Mouse (Mus musculus) forebrain, embryonic 12.5 days (tissue): Measurements from ENCODE around the gene Stxbp5l. TPM values are rescaled to one million over a fixed set of nuclear protein-coding genes. Genes with fewer than 3 reads are reported as not detected.
"Not testable (repeated sequence)": the region's sequence is repeated elsewhere in the genome, so short reads cannot be mapped to it uniquely, and the experiment has no call there.

Source experiments
- ATAC-seq: fragments of 200-750 bp; cut with Nextera tagmentation; 2 replicates; pipeline ENCODE4 v1.8.0; 2017; ENCODE audit warnings: moderate TSS enrichment; ENCODE audit not compliant: low FRiP score
- H3K27ac ChIP-seq: fragments of 300-500 bp; sonication (generic); 2 replicates; pipeline ENCODE4 v1.5.1; 2016; ENCODE audit warnings: mild to moderate bottlenecking
- H3K27me3 ChIP-seq: fragments of 300-500 bp; sonication (generic); 2 replicates; pipeline ENCODE4 v1.6.1; 2016; ENCODE audit warnings: mild to moderate bottlenecking
- H3K36me3 ChIP-seq: fragments of 300-500 bp; sonication (generic); replicated peaks from 2 replicates; pipeline ENCODE4 v1.6.1; 2016; ENCODE audit warnings: mild to moderate bottlenecking
- H3K4me1 ChIP-seq: fragments of 300-500 bp; sonication (generic); 2 replicates; pipeline ENCODE4 v1.6.1; 2016
- H3K4me2 ChIP-seq: fragments of 300-500 bp; sonication (generic); 2 replicates; pipeline ENCODE4 v1.6.1; 2016; ENCODE audit warnings: mild to moderate bottlenecking, moderate library complexity
- H3K4me3 ChIP-seq: fragments of 300-500 bp; sonication (generic); replicated peaks from 2 replicates; pipeline ENCODE4 v1.5.1; 2016; ENCODE audit warnings: mild to moderate bottlenecking
- H3K9ac ChIP-seq: fragments of 300-500 bp; sonication (generic); 2 replicates; pipeline ENCODE4 v1.6.1; 2016; ENCODE audit warnings: mild to moderate bottlenecking
- H3K9me3 ChIP-seq: fragments of 300-500 bp; sonication (generic); 2 replicates; pipeline ENCODE4 v1.6.1; 2016
- WGBS: fragments of 180-500 bp; shearing (Covaris S2); methylation state at CpG from one replicate; pipeline ENCODE4 v1.1.7; 2016; 5-methylcytosine and 5-hydroxymethylcytosine counted together
- polyA plus RNA-seq: library from polyadenylated mRNA; unstranded; fragments of >200 nt; fragmentation: Nextera tagmentation; extraction: Ambion mirVana; gene quantifications from 2 replicates; pipeline ENCODE4 v1.2.1, GENCODE M21; 2016

The Stxbp5l gene
- polyA plus RNA-seq, 1 experiment from 2014 or later = 3.9 TPM

DNA sequence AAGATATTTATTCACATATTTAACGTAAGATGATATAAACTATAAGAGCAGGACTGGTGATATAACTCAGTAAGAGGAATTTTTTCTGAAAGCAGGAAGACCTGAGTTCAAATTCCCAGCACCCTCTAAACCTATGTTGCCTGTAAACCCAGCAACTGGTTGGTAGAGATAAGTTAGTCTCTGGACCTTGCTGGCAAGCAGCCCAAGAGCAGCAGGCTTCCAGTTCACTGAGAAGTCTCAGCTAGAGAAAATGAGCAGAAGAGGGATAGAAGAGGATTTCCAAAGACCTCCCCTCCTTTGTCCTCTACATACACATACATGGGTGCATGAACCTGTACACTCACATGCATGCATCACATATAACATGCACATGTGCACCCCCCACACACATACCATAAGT, 165.6 kb downstream of the Stxbp5l start:
- H3K4me1 ChIP-seq = no peaks in the 10 kb centered on the region
- WGBS = 90% methylated on average over 1 of the region's 1 CpGs
- H3K36me3 ChIP-seq = no peaks in the 10 kb centered on the region
- no peak overlapping the region for H3K27ac ChIP-seq
- H3K9me3 ChIP-seq = no peaks in the 10 kb centered on the region
- no peak overlapping the region for H3K9ac ChIP-seq
- H3K4me2 ChIP-seq = no peak overlapping the region
- ATAC-seq = no peak
- H3K27me3 ChIP-seq = no peaks in the 10 kb centered on the region
- no peak overlapping the region for H3K4me3 ChIP-seq

- Histone ChIP-seq H3K4me3 (no peak overlapping the region), H3K9me3 (no peaks in the 10 kb centered on the region), H3K27me3 (no peaks in the 10 kb centered on the region), H3K36me3 (no peaks in the 10 kb centered on the region), H3K4me1 (no peaks in the 10 kb centered on the region), H3K4me2 (no peak overlapping the region), H3K9ac (no peak overlapping the region), H3K27ac (no peak overlapping the region)
- no peak for ATAC-seq
These were observed 176.0 kb downstream of the Stxbp5l start for GRCm38 (mm10) chr16:37208783-37209182.

DNA sequence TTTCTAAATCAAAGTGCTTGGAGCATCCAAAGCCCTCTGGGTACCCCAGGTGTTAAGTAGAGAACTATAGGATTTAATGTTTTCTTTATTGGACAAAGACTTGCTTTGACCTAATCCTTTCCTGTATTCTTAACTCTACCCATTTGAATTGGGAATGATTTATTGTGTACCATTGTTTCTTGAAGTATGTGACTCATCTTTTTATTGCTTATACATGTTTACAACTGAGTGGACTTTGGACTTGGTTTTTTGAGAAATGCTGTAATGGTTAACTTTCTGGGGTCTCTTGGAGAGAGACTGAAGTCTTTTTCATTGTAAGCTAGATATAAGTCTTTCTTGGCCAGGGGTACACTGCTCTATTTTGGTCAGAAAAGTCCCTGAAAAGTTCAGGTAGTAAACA, 190.6 kb downstream of the Stxbp5l start:
- Histone ChIP-seq H3K4me3 (no peak overlapping the region), H3K27me3 (no peaks in the 10 kb centered on the region), H3K36me3 (no peaks in the 10 kb centered on the region), H3K4me2 (no peak overlapping the region), H3K4me1 (no peaks in the 10 kb centered on the region), H3K9me3 (no peaks in the 10 kb centered on the region), H3K27ac (no peak overlapping the region), H3K9ac (no peak overlapping the region)
- ATAC-seq = no peak

DNA sequence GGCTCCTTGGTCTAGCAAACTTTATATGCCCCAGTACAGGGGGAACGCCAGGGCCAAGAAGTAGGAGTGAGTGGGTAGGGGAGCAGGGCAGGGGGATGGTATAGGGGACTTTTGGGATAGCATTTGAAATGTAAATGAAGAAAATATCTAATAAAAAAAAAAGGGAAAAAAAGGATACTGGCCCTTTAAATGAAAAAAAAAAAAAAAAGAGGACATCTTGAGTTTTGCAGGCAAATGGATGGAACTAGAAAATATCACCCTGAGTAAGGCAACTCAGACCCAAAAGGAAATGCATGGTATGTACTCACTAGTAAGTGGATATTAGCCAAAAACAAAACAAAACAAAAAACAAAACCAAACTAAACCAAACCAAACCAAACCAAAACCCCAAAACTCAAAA, 259.6 kb downstream of the Stxbp5l start:
- not testable (repeated sequence) for H3K9me3 ChIP-seq, H3K9ac ChIP-seq, H3K4me1 ChIP-seq, H3K27me3 ChIP-seq, ATAC-seq, H3K4me3 ChIP-seq, H3K27ac ChIP-seq, H3K4me2 ChIP-seq, H3K36me3 ChIP-seq
- WGBS = 96% methylated on average over 1 of the region's 1 CpGs

- 36% methylated on average over 3 of the region's 3 CpGs for WGBS
- Histone ChIP-seq H3K4me3 (no peak overlapping the region), H3K4me2 (no peak overlapping the region), H3K27ac (no peak overlapping the region), H3K9me3 (no peaks in the 10 kb centered on the region), H3K27me3 (no peaks in the 10 kb centered on the region), H3K36me3 (no peaks in the 10 kb centered on the region), H3K4me1 (no peaks in the 10 kb centered on the region; the same call in 1 of the 2 replicates), H3K9ac (no peak overlapping the region)
- ATAC-seq = peak; percentile 83
These were observed 275.5 kb downstream of the Stxbp5l start for GRCm38 (mm10) chr16:37109285-37109684.

GRCm38 (mm10) chr16:37108763-37109162, 276.0 kb downstream of the Stxbp5l start:
- ATAC-seq = 0 out of 2 replicates have a peak, but pooled peaks have one; percentile 57
- 34% methylated on average over 5 of the region's 5 CpGs for WGBS
- no peak overlapping the region for H3K4me3 ChIP-seq
- no peaks in the 10 kb centered on the region for H3K27me3 ChIP-seq
- H3K36me3 ChIP-seq = no peaks in the 10 kb centered on the region
- no peak overlapping the region for H3K27ac ChIP-seq
- H3K4me1 ChIP-seq = no peaks in the 10 kb centered on the region; the same call in 1 of the 2 replicates
- no peak overlapping the region for H3K4me2 ChIP-seq
- no peak overlapping the region for H3K9ac ChIP-seq
- no peaks in the 10 kb centered on the region for H3K9me3 ChIP-seq

GRCm38 (mm10) chr16:37094169-37094833, 290.5 kb downstream of the Stxbp5l start:
- ATAC-seq = no peak
- H3K27me3 ChIP-seq = no peaks in the 10 kb centered on the region
- no peaks in the 10 kb centered on the region for H3K9me3 ChIP-seq
- H3K27ac ChIP-seq = no peak overlapping the region
- peaks cover 5% of the 10 kb centered on the region; the same call in 1 of the 2 replicates for H3K4me1 ChIP-seq
- no peak overlapping the region for H3K4me2 ChIP-seq
- no peak overlapping the region for H3K9ac ChIP-seq
- 67% methylated on average over 4 of the region's 4 CpGs for WGBS
- H3K4me3 ChIP-seq = no peak overlapping the region
- H3K36me3 ChIP-seq = peaks cover 27% of the 10 kb centered on the region

- no peak overlapping the region for H3K4me2 ChIP-seq
- H3K4me1 ChIP-seq = peaks cover 5% of the 10 kb centered on the region; the same call in 1 of the 2 replicates
- H3K4me3 ChIP-seq = no peak overlapping the region
- 78% methylated on average over 1 of the region's 1 CpGs for WGBS
- peaks cover 34% of the 10 kb centered on the region for H3K36me3 ChIP-seq
- H3K9ac ChIP-seq = no peak overlapping the region
- H3K27ac ChIP-seq = no peak overlapping the region
- no peaks in the 10 kb centered on the region for H3K27me3 ChIP-seq
- no peaks in the 10 kb centered on the region for H3K9me3 ChIP-seq
- ATAC-seq = no peak
These were observed 295.1 kb downstream of the Stxbp5l start for GRCm38 (mm10) chr16:37089648-37090047.

DNA sequence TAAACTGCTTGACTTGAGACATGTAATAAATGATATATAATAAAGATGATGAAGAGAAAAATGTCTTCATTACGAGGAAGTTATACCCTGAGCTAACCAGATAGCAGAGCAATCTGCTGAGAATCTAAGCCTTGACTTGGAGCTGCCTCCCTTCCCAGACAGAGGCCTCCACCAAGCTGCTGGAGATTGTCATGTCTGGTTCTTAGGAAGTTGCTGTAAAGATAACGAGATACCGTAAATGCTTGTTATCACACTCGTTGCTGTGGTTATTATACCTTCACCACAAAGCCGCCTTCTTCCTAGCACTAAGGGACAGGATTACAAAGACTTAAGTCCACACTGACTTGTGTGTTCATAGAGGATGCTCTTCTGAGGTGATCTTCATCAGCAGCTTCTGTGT, 312.4 kb downstream of the Stxbp5l start:
- peaks cover 31% of the 10 kb centered on the region for H3K36me3 ChIP-seq
- no peaks in the 10 kb centered on the region for H3K27me3 ChIP-seq
- no peak overlapping the region for H3K4me2 ChIP-seq
- no peak overlapping the region for H3K4me3 ChIP-seq
- ATAC-seq = no peak
- no peak overlapping the region for H3K9ac ChIP-seq
- no peaks in the 10 kb centered on the region for H3K9me3 ChIP-seq
- 89% methylated on average over 5 of the region's 5 CpGs for WGBS
- no peaks in the 10 kb centered on the region for H3K4me1 ChIP-seq
- H3K27ac ChIP-seq = no peak overlapping the region

Other genes starting within 250 kb of the Stxbp5l start
- 49.3 and 52.6 TPM in 2 replicates for gene Gtf2e1, start 154.8 kb upstream of the Stxbp5l start, polyA plus RNA-seq
- gene Rabl3, start 154.9 kb upstream of the Stxbp5l start, polyA plus RNA-seq = 34.5 and 35.1 TPM in 2 replicates
- 0.23 and 0.45 TPM in 2 replicates for gene Hgd, start 195.2 kb upstream of the Stxbp5l start, polyA plus RNA-seq